17 mouse cellular contexts compared by ENCODE assay signal in the genomic region with DNA sequence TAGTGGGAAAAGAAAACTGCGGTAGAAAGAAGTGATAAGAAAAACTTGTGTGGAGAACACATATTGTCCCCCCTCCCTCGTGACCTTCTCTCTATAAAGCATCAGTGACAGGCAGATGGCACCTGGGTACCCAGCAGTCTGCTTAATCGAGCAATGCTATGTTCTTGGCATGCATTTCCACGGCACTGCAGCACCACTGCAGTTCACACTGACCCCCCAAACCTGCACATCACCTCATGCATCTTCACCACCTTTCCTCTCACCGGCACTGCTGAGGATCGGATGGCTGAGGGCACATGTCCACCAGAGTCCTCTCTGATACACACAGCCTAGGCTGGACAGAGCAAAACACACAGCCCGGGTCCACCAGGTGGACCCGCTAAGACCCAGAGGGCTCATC.
DNase-seq lines count a peak whose midpoint lies in the region; ATAC-seq and TF ChIP-seq lines count a peak whose summit lies in the region.
"Had no signal": no experiment of that assay in that cellular context is flagged by ENCODE, and none has a peak within 500 bp of the region (broad histone marks: within the 10 kb centered on the region; RNA-seq: fewer than 3 reads in every experiment).

No protein-coding gene starts in this region.

- peak; percentile 67 for DNase-seq in cerebellum, adult 11-12 months
- no peak for DNase-seq in cerebellum, postnatal 4 days (ENCODE audit: low spot score in 2 of 2)
- peak; percentile 77 for DNase-seq in brain, adult 2 months (ENCODE audit: low read depth, low spot score)
- DNase-seq in cerebellum, postnatal 36 days: peak; percentile 47 to 63
- no peak for DNase-seq in thymus, adult 2 months
- DNase-seq in gastrocnemius, postnatal 36 days: no peak
- DNase-seq in lung, postnatal 36 days: no peak
- DNase-seq: embryo, embryonic 11 days; heart, adult 2 months; heart, postnatal 10 days; left cerebral cortex, postnatal 4 days; lung, postnatal 10 days had no signal

- H3K9ac ChIP-seq in midbrain, embryonic 12.5 days (replicated peaks): no peak overlapping the region
- H3K9ac ChIP-seq: liver, embryonic 14.5 days had no signal

- TF ChIP-seq POLR2A in thymus, adult 2 months (IDR thresholded peaks at IDR 0.05; ENCODE audit: control insufficient read depth, extremely low read depth, insufficient read depth, low read length, poor library complexity): no peak

- no peak for ATAC-seq in midbrain, embryonic 12.5 days (ENCODE audit: low FRiP score, low read depth)
- ATAC-seq: intestine, embryonic 16.5 days had no signal

- H3K4me1 ChIP-seq in midbrain, embryonic 12.5 days: peaks cover 20% of the 10 kb centered on the region
- H3K4me1 ChIP-seq in thymus, adult 2 months (replicated peaks; ENCODE audit: control insufficient read depth, insufficient read depth, low read length): no peaks in the 10 kb centered on the region; the same call in 1 of the 2 replicates

- TF ChIP-seq CTCF in thymus, adult 2 months (IDR thresholded peaks at IDR 0.05; ENCODE audit: borderline replicate concordance, control insufficient read depth, extremely low read depth, insufficient read depth, low read length, poor library complexity): no peak

- no peak overlapping the region for H3K27ac ChIP-seq in midbrain, embryonic 12.5 days (replicated peaks)
- H3K27ac ChIP-seq in thymus, adult 2 months (ENCODE audit: control insufficient read depth, insufficient read depth, low read length): no peak overlapping the region
- H3K27ac ChIP-seq: heart, adult 2 months; kidney, postnatal 0 days; liver, embryonic 14.5 days had no signal

- no peak overlapping the region for H3K4me3 ChIP-seq in midbrain, embryonic 12.5 days
- H3K4me3 ChIP-seq in thymus, adult 2 months (ENCODE audit: control insufficient read depth, insufficient read depth, low read length): no peak overlapping the region
- H3K4me3 ChIP-seq: heart, adult 2 months; myocyte had no signal

- WGBS in midbrain, embryonic 12.5 days: 86% methylated on average over 8 of the region's 8 CpGs
- WGBS in thymus, adult 2 months: 90% methylated on average over 8 of the region's 8 CpGs

- H3K9me3 ChIP-seq in midbrain, embryonic 12.5 days: peaks cover 4% of the 10 kb centered on the region; the same call in 1 of the 2 replicates

- peaks cover 43% of the 10 kb centered on the region for H3K27me3 ChIP-seq in midbrain, embryonic 12.5 days
- no peaks in the 10 kb centered on the region; the same call in 1 of the 2 replicates for H3K27me3 ChIP-seq in thymus, adult 2 months (ENCODE audit: control insufficient read depth, insufficient read depth, low read length)

- H3K4me2 ChIP-seq in midbrain, embryonic 12.5 days (replicated peaks): peak overlapping the region; percentile 79

- intact Hi-C loops in gastrocnemius, postnatal 36 days (cut with DNase I): no loop called here

- H3K36me3 ChIP-seq in midbrain, embryonic 12.5 days: peaks cover 4% of the 10 kb centered on the region; the same call in 1 of the 2 replicates
- H3K36me3 ChIP-seq in thymus, adult 2 months (ENCODE audit: control insufficient read depth, insufficient read depth, low read length): no peaks in the 10 kb centered on the region

Comparison
In these comparisons a context has a peak if more than half of its experiments do, and no peak if none do; other contexts are left out.
1. DNase-seq: peak in cerebellum, adult 11-12 months (single experiment), brain, adult 2 months (single experiment) and cerebellum, postnatal 36 days (2 of 2); none in cerebellum, postnatal 4 days (0 of 2), thymus, adult 2 months (single experiment), gastrocnemius, postnatal 36 days (0 of 2) and lung, postnatal 36 days (single experiment).